Mouse (Mus musculus) hindbrain, embryonic 12.5 days (tissue): ENCODE measurements around the gene Serpina6. TPM values are rescaled to one million over a fixed set of nuclear protein-coding genes. Genes with fewer than 3 reads are reported as not detected.

Source experiments
- ATAC-seq: fragments of 200-750 bp; cut with Nextera tagmentation; 2 replicates; pipeline ENCODE4 v1.8.0; 2017; ENCODE audit warnings: moderate TSS enrichment; ENCODE audit not compliant: low FRiP score
- H3K27ac ChIP-seq: fragments of 300-500 bp; sonication (generic); 2 replicates; pipeline ENCODE4 v1.5.1; 2016; ENCODE audit warnings: mild to moderate bottlenecking
- H3K27me3 ChIP-seq: fragments of 300-500 bp; sonication (generic); 2 replicates; pipeline ENCODE4 v1.6.1; 2016; ENCODE audit warnings: mild to moderate bottlenecking
- H3K36me3 ChIP-seq: fragments of 300-500 bp; sonication (generic); 2 replicates; pipeline ENCODE4 v1.6.1; 2016; ENCODE audit warnings: mild to moderate bottlenecking
- H3K4me1 ChIP-seq: fragments of 300-500 bp; sonication (generic); 2 replicates; pipeline ENCODE4 v1.6.1; 2016
- H3K4me2 ChIP-seq: fragments of 300-500 bp; sonication (generic); replicated peaks from 2 replicates; pipeline ENCODE4 v1.6.1; 2016; ENCODE audit warnings: mild to moderate bottlenecking
- H3K4me3 ChIP-seq: fragments of 300-500 bp; sonication (generic); 2 replicates; pipeline ENCODE4 v1.5.1; 2016; ENCODE audit warnings: mild to moderate bottlenecking
- H3K9ac ChIP-seq: fragments of 300-500 bp; sonication (generic); 2 replicates; pipeline ENCODE4 v1.6.1; 2016; ENCODE audit warnings: mild to moderate bottlenecking, moderate library complexity
- H3K9me3 ChIP-seq: fragments of 300-500 bp; sonication (generic); replicated peaks from 2 replicates; pipeline ENCODE4 v1.6.1; 2016; ENCODE audit warnings: mild to moderate bottlenecking
- WGBS: fragments of 180-500 bp; shearing (Covaris S2); methylation state at CpG from one replicate; pipeline ENCODE4 v1.1.7; 2016; 5-methylcytosine and 5-hydroxymethylcytosine counted together
- polyA plus RNA-seq: library from polyadenylated mRNA; unstranded; fragments of >200 nt; fragmentation: Nextera tagmentation; extraction: Ambion mirVana; gene quantifications from 2 replicates; pipeline ENCODE4 v1.2.1, GENCODE M21; 2016

The Serpina6 gene
- polyA plus RNA-seq, 1 experiment from 2014 or later, result not detected

- no peak overlapping the region for H3K4me2 ChIP-seq
- no peak overlapping the region for H3K9ac ChIP-seq
- H3K9me3 ChIP-seq, result no peaks in the 10 kb centered on the region
- no peaks in the 10 kb centered on the region for H3K36me3 ChIP-seq
- no peak overlapping the region for H3K4me3 ChIP-seq
- no peaks in the 10 kb centered on the region for H3K4me1 ChIP-seq
- no peak for ATAC-seq
- no peak overlapping the region for H3K27ac ChIP-seq
- 77% methylated on average over 2 of the region's 2 CpGs for WGBS
- H3K27me3 ChIP-seq, result no peaks in the 10 kb centered on the region
Observed at GRCm38 (mm10) chr12:103646314-103646713, 10.7 kb downstream of the Serpina6 start.

- H3K4me3 ChIP-seq, result no peak overlapping the region
- H3K9me3 ChIP-seq, result no peaks in the 10 kb centered on the region
Observed at GRCm38 (mm10) chr12:103644601-103645000, 12.4 kb downstream of the Serpina6 start.

GRCm38 (mm10) chr12:103643818-103644217 lies 13.2 kb downstream of the Serpina6 start:
- no peak overlapping the region for H3K4me2 ChIP-seq
- H3K36me3 ChIP-seq, result no peaks in the 10 kb centered on the region
- no peak overlapping the region for H3K4me3 ChIP-seq
- no peak overlapping the region for H3K27ac ChIP-seq
- H3K4me1 ChIP-seq, result no peaks in the 10 kb centered on the region
- H3K27me3 ChIP-seq, result no peaks in the 10 kb centered on the region
- 84% methylated on average over 3 of the region's 3 CpGs for WGBS
- no peak for ATAC-seq
- H3K9me3 ChIP-seq, result no peaks in the 10 kb centered on the region
- no peak overlapping the region for H3K9ac ChIP-seq

More at GRCm38 (mm10) chr12:103644601-103645000, 12.4 kb downstream of the Serpina6 start:
- Histone ChIP-seq H3K27me3 (no peaks in the 10 kb centered on the region), H3K4me1 (no peaks in the 10 kb centered on the region), H3K4me2 (no peak overlapping the region), H3K27ac (no peak overlapping the region), H3K9ac (no peak overlapping the region), H3K36me3 (no peaks in the 10 kb centered on the region)
- no peak for ATAC-seq
- 38% methylated on average over 5 of the region's 5 CpGs for WGBS

GRCm38 (mm10) chr12:103643336-103643735 lies 13.7 kb downstream of the Serpina6 start:
- no peaks in the 10 kb centered on the region for H3K36me3 ChIP-seq
- no peaks in the 10 kb centered on the region for H3K9me3 ChIP-seq
- WGBS, result 0% methylated on average over 2 of the region's 2 CpGs
- no peak overlapping the region for H3K4me3 ChIP-seq
- no peak overlapping the region for H3K4me2 ChIP-seq
- peak; percentile 16; the same call in 1 of the 2 replicates for ATAC-seq
- H3K27ac ChIP-seq, result no peak overlapping the region
- H3K4me1 ChIP-seq, result no peaks in the 10 kb centered on the region
- no peaks in the 10 kb centered on the region for H3K27me3 ChIP-seq
- H3K9ac ChIP-seq, result no peak overlapping the region

GRCm38 (mm10) chr12:103635846-103636245 lies 21.2 kb downstream of the Serpina6 start:
- H3K27me3 ChIP-seq, result no peaks in the 10 kb centered on the region
- ATAC-seq, result no peak
- WGBS, result 86% methylated on average over 2 of the region's 2 CpGs
- H3K4me2 ChIP-seq, result no peak overlapping the region
- no peak overlapping the region for H3K27ac ChIP-seq
- H3K4me1 ChIP-seq, result no peaks in the 10 kb centered on the region
- H3K9ac ChIP-seq, result no peak overlapping the region
- H3K4me3 ChIP-seq, result no peak overlapping the region
- H3K36me3 ChIP-seq, result no peaks in the 10 kb centered on the region
- no peaks in the 10 kb centered on the region for H3K9me3 ChIP-seq

- Histone ChIP-seq H3K27ac (no peak overlapping the region), H3K4me3 (no peak overlapping the region), H3K4me1 (no peaks in the 10 kb centered on the region), H3K9ac (no peak overlapping the region), H3K36me3 (no peaks in the 10 kb centered on the region), H3K4me2 (no peak overlapping the region), H3K27me3 (no peaks in the 10 kb centered on the region), H3K9me3 (no peaks in the 10 kb centered on the region)
- WGBS, result 88% methylated on average over 2 of the region's 2 CpGs
- no peak for ATAC-seq
Observed at GRCm38 (mm10) chr12:103634430-103634829, 22.6 kb downstream of the Serpina6 start.

- Histone ChIP-seq H3K9ac (no peak within 1 kb of the TSS), H3K4me3 (no peak within 1 kb of the TSS), H3K36me3 (no peaks in the 10 kb centered on the region), H3K4me1 (no peaks in the 10 kb centered on the region), H3K9me3 (no peaks in the 10 kb centered on the region), H3K27ac (no peak within 1 kb of the TSS), H3K4me2 (no peak within 1 kb of the TSS), H3K27me3 (no peaks in the 10 kb centered on the region)
- WGBS, result 71% methylated on average over 3 of the region's 3 CpGs
- no peak for ATAC-seq
Observed at GRCm38 (mm10) chr12:103631203-103631612, 25.8 kb downstream of the Serpina6 start, which contains the start of gene Serpina10. TSS of gene Serpina10 (minus strand) at chr12:103631444.

- H3K36me3 ChIP-seq, result no peaks in the 10 kb centered on the region
- H3K27ac ChIP-seq, result no peak overlapping the region
- ATAC-seq, result no peak
- WGBS, result 88% methylated on average over 10 of the region's 10 CpGs
- no peaks in the 10 kb centered on the region for H3K9me3 ChIP-seq
- H3K27me3 ChIP-seq, result no peaks in the 10 kb centered on the region
- H3K9ac ChIP-seq, result no peak overlapping the region
- no peaks in the 10 kb centered on the region for H3K4me1 ChIP-seq
- H3K4me2 ChIP-seq, result no peak overlapping the region
- H3K4me3 ChIP-seq, result no peak overlapping the region
Observed at GRCm38 (mm10) chr12:103616860-103617261, 40.2 kb downstream of the Serpina6 start.

DNA sequence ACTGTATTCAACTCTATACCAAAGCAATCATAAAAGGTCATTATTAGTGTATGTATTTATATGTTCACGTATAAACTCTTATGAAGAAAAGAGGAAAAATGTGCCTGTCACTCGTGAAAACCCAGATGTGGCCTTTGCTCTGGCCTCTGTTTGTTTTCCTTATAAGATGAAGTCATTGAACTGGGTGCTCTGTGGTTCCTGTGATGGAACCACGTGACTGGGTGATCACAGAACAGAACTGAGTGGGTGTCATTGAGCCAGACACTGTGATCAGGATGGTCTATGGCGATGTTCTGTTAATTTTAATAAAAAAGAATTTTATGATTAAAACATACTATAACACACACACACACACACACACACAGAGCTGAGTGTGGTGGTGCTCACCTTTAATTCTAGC lies 41.3 kb downstream of the Serpina6 start:
- Histone ChIP-seq H3K4me1 (no peaks in the 10 kb centered on the region), H3K27me3 (no peaks in the 10 kb centered on the region), H3K9me3 (no peaks in the 10 kb centered on the region), H3K36me3 (no peaks in the 10 kb centered on the region), H3K27ac (no peak overlapping the region), H3K4me3 (no peak overlapping the region), H3K9ac (no peak overlapping the region), H3K4me2 (no peak overlapping the region)
- WGBS, result 81% methylated on average over 4 of the region's 4 CpGs
- ATAC-seq, result no peak

- no peak for ATAC-seq
- H3K9me3 ChIP-seq, result no peaks in the 10 kb centered on the region
- 86% methylated on average over 1 of the region's 1 CpGs for WGBS
Observed at GRCm38 (mm10) chr12:103615141-103615540, 41.9 kb downstream of the Serpina6 start.

DNA sequence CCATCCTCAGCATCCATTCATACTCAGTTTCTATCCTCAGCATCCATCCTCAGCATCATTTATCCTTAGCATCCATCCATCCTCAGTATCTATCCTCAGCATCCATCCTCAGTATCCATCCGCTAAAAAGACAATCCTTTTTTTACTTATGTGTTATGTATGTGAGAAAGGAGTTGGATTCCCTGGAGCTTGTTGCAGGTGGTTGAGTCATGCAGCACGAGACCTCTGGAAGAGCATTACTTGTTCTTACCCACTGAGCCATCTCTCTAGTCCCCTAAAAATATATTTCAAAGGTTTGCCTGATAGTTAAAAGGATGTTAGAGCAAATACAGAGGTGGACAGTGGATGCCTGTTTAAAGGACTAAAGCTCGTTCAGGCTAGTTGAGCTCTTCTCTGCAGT lies 55.2 kb downstream of the Serpina6 start:
- Histone ChIP-seq H3K4me3 (no peak overlapping the region), H3K27me3 (no peaks in the 10 kb centered on the region), H3K9me3 (no peaks in the 10 kb centered on the region), H3K9ac (no peak overlapping the region), H3K27ac (no peak overlapping the region), H3K4me2 (no peak overlapping the region), H3K36me3 (no peaks in the 10 kb centered on the region), H3K4me1 (no peaks in the 10 kb centered on the region)
- ATAC-seq, result no peak
- 71% methylated on average over 3 of the region's 3 CpGs for WGBS

More at GRCm38 (mm10) chr12:103615141-103615540, 41.9 kb downstream of the Serpina6 start:
- H3K36me3 ChIP-seq, result no peaks in the 10 kb centered on the region
- no peaks in the 10 kb centered on the region for H3K4me1 ChIP-seq
- no peak overlapping the region for H3K9ac ChIP-seq
- H3K27me3 ChIP-seq, result no peaks in the 10 kb centered on the region
- H3K4me3 ChIP-seq, result no peak overlapping the region
- no peak overlapping the region for H3K27ac ChIP-seq
- no peak overlapping the region for H3K4me2 ChIP-seq

GRCm38 (mm10) chr12:103600364-103600763 lies 56.6 kb downstream of the Serpina6 start:
- WGBS, result 23% methylated on average over 3 of the region's 3 CpGs
- Histone ChIP-seq H3K9ac (no peak overlapping the region), H3K9me3 (no peaks in the 10 kb centered on the region), H3K27ac (no peak overlapping the region), H3K27me3 (no peaks in the 10 kb centered on the region), H3K36me3 (no peaks in the 10 kb centered on the region), H3K4me1 (no peaks in the 10 kb centered on the region), H3K4me3 (no peak overlapping the region), H3K4me2 (no peak overlapping the region)
- ATAC-seq, result no peak

- Histone ChIP-seq H3K4me2 (no peak overlapping the region), H3K4me3 (no peak overlapping the region), H3K27me3 (no peaks in the 10 kb centered on the region), H3K4me1 (no peaks in the 10 kb centered on the region), H3K9me3 (no peaks in the 10 kb centered on the region), H3K27ac (no peak overlapping the region), H3K36me3 (no peaks in the 10 kb centered on the region), H3K9ac (no peak overlapping the region)
- no peak for ATAC-seq
- WGBS, result 66% methylated on average over 2 of the region's 2 CpGs
Observed at GRCm38 (mm10) chr12:103598411-103598810, 58.6 kb downstream of the Serpina6 start.
